Mouse (Mus musculus) liver, adult 2 months (tissue): ENCODE measurements around the gene Rnf145. TPM values are rescaled to one million over a fixed set of nuclear protein-coding genes. Genes with fewer than 3 reads are reported as not detected.

Source experiments
- DNase-seq: peaks from one replicate; pipeline ENCODE4 v3.0.0-alpha.2; 2011; ENCODE audit warnings: low read depth, low spot score; ENCODE audit errors: extremely low read depth
- H3K27ac ChIP-seq: fragments of 200-500 bp; replicated peaks from 2 replicates; pipeline ENCODE4 v1.5.1; 2012; ENCODE audit warnings: low read depth, mild to moderate bottlenecking, control low read depth, inconsistent platforms, low read length; ENCODE audit not compliant: insufficient read depth
- H3K27me3 ChIP-seq: fragments of 200-500 bp; 2 replicates; pipeline ENCODE4 v1.6.1; 2012; ENCODE audit warnings: mild to moderate bottlenecking, moderate library complexity, low read length, inconsistent platforms; ENCODE audit not compliant: control insufficient read depth, insufficient read depth
- H3K36me3 ChIP-seq: fragments of 200-500 bp; 2 replicates; pipeline ENCODE4 v1.6.1; 2012; ENCODE audit warnings: low read length, inconsistent platforms; ENCODE audit not compliant: control insufficient read depth, insufficient read depth
- H3K4me1 ChIP-seq: fragments of 200-500 bp; 2 replicates; pipeline ENCODE4 v1.6.1; 2011; ENCODE audit warnings: low read length; ENCODE audit not compliant: control insufficient read depth, insufficient read depth
- H3K4me3 ChIP-seq: fragments of 200-500 bp; 2 replicates; pipeline ENCODE4 v1.5.1; 2011; ENCODE audit warnings: low read depth, mild to moderate bottlenecking, control low read depth, low read length, moderate library complexity; ENCODE audit not compliant: insufficient read depth
- H3K79me2 ChIP-seq: fragments of 200-500 bp; 2 replicates; pipeline ENCODE4 v1.6.1; 2012; ENCODE audit warnings: inconsistent platforms, mild to moderate bottlenecking, low read length, moderate library complexity; ENCODE audit not compliant: control insufficient read depth, insufficient read depth
- H3K9ac ChIP-seq: fragments of 200-500 bp; 2 replicates; pipeline ENCODE4 v1.6.1; 2012; ENCODE audit warnings: low read depth, mild to moderate bottlenecking, control low read depth, inconsistent platforms, low read length
- CTCF ChIP-seq: fragments of 200-500 bp; IDR thresholded peaks from 2 replicates; pipeline ENCODE4 v1.5.1; 2011; ENCODE audit warnings: low read depth, low read length, control low read depth
- POLR2A ChIP-seq: fragments of 200-500 bp; IDR thresholded peaks from 2 replicates; pipeline ENCODE4 v1.6.1; 2011; ENCODE audit warnings: low read length, control low read depth; ENCODE audit not compliant: insufficient read depth; ENCODE audit errors: extremely low read depth
- whole genome bisulfite sequencing: fragments of 180-500 bp; shearing (Covaris S2); methylation state at CpG from one replicate; pipeline ENCODE4 v1.1.7; 2018; 5-methylcytosine and 5-hydroxymethylcytosine counted together
- polyA plus RNA-seq: library from polyadenylated mRNA; depleted of rRNA; stranded (reverse); fragments of >200 nt; gene quantifications from 2 replicates; pipeline ENCODE4 v1.2.3, GENCODE M21; 2012
- total RNA-seq: library from RNA; depleted of rRNA; stranded (reverse); fragments of >200 nt; gene quantifications from 2 replicates; pipeline ENCODE4 v1.2.3, GENCODE M21; 2014

The Rnf145 gene
- total and polyA plus RNA-seq, 2 experiments, result 17.0 to 18.0 TPM

GRCm38 (mm10) chr11:44514666-44515065 lies 4.1 kb upstream of the Rnf145 start:
- Histone ChIP-seq H3K27me3 (no peaks in the 10 kb centered on the region), H3K27ac (no peak overlapping the region), H3K4me1 (peaks cover 2% of the 10 kb centered on the region; the same call in 1 of the 2 replicates), H3K4me3 (no peak overlapping the region), H3K36me3 (no peaks in the 10 kb centered on the region), H3K79me2 (0 out of 2 replicates have a peak, but pooled peaks cover 3% of the 10 kb centered on the region), H3K9ac (no peak overlapping the region)
- no peak for TF ChIP-seq CTCF
- TF ChIP-seq POLR2A, result no peak
- WGBS, result 52% methylated on average over 2 of the region's 2 CpGs
- peak; percentile 19 for DNase-seq

GRCm38 (mm10) chr11:44516362-44516761 lies 2.4 kb upstream of the Rnf145 start:
- Histone ChIP-seq H3K27me3 (no peaks in the 10 kb centered on the region), H3K36me3 (no peaks in the 10 kb centered on the region), H3K4me3 (no peak overlapping the region), H3K9ac (no peak overlapping the region), H3K79me2 (0 out of 2 replicates have a peak, but pooled peaks cover 3% of the 10 kb centered on the region), H3K27ac (no peak overlapping the region), H3K4me1 (peaks cover 2% of the 10 kb centered on the region; the same call in 1 of the 2 replicates)
- 73% methylated on average over 1 of the region's 1 CpGs for WGBS
- DNase-seq, result no peak
- TF ChIP-seq POLR2A, result no peak
- no peak for TF ChIP-seq CTCF

- H3K4me3 ChIP-seq, result no peak overlapping the region
- no peak for TF ChIP-seq CTCF
- TF ChIP-seq POLR2A, result no peak
- H3K36me3 ChIP-seq, result no peaks in the 10 kb centered on the region
- no peaks in the 10 kb centered on the region for H3K27me3 ChIP-seq
- H3K27ac ChIP-seq, result no peak overlapping the region
- no peak for DNase-seq
- WGBS, result 57% methylated on average over 6 of the region's 6 CpGs
- H3K79me2 ChIP-seq, result 0 out of 2 replicates have a peak, but pooled peaks cover 3% of the 10 kb centered on the region
- peaks cover 2% of the 10 kb centered on the region; the same call in 1 of the 2 replicates for H3K4me1 ChIP-seq
- H3K9ac ChIP-seq, result no peak overlapping the region
These were observed 1.0 kb upstream of the Rnf145 start for GRCm38 (mm10) chr11:44517561-44518280.

- DNase-seq, result no peak
- Histone ChIP-seq H3K27ac (peak overlapping the region; percentile 81), H3K9ac (peak overlapping the region; percentile 95), H3K4me1 (peaks cover 2% of the 10 kb centered on the region; the same call in 1 of the 2 replicates), H3K4me3 (peak overlapping the region; percentile 95), H3K36me3 (no peaks in the 10 kb centered on the region), H3K27me3 (no peaks in the 10 kb centered on the region), H3K79me2 (peaks cover 3% of the 10 kb centered on the region; the same call in 1 of the 2 replicates)
- under 1% methylated on average over 49 of the region's 61 CpGs for WGBS
- TF ChIP-seq POLR2A (no peak), CTCF (no peak)
These were observed 559 bp downstream of the Rnf145 start for GRCm38 (mm10) chr11:44519096-44519949.

- no peaks in the 10 kb centered on the region for H3K27me3 ChIP-seq
- H3K36me3 ChIP-seq, result peaks cover 3% of the 10 kb centered on the region; the same call in 1 of the 2 replicates
- H3K27ac ChIP-seq, result peak overlapping the region; percentile 64
- H3K79me2 ChIP-seq, result peaks cover 3% of the 10 kb centered on the region; the same call in 1 of the 2 replicates
- peak overlapping the region; percentile 76 for H3K9ac ChIP-seq
- TF ChIP-seq POLR2A, result no peak
- no peak for TF ChIP-seq CTCF
- H3K4me3 ChIP-seq, result peak overlapping the region; percentile 95
- DNase-seq, result peak; percentile 65
- H3K4me1 ChIP-seq, result peaks cover 2% of the 10 kb centered on the region; the same call in 1 of the 2 replicates
- under 1% methylated on average over 28 of the region's 28 CpGs for WGBS
These were observed 1.4 kb downstream of the Rnf145 start for GRCm38 (mm10) chr11:44519950-44520761.
